Mouse (Mus musculus): ENCODE data around the gene Nae1. TPM values are rescaled to one million over a fixed set of nuclear protein-coding genes. Genes with fewer than 3 reads are reported as not detected.

The Nae1 gene
- polyA plus RNA-seq, 1 experiment: 72.4 TPM

- no peak for TF ChIP-seq POLR2A (IDR thresholded peaks at IDR 0.05; ENCODE audit: borderline replicate concordance, extremely low read depth, insufficient read depth, insufficient read length, poor library complexity, severe bottlenecking)
- TF ChIP-seq CTCF (IDR thresholded peaks at IDR 0.05; ENCODE audit: borderline replicate concordance, extremely low read depth, insufficient read depth, insufficient read length): no peak
- DNase-seq (ENCODE audit: low read depth): no peak
Measured at GRCm38 (mm10) chr8:104543440-104544045, 9.1 kb upstream of the Nae1 start.

GRCm38 (mm10) chr8:104542160-104542559, 7.7 kb upstream of the Nae1 start:
- DNase-seq (ENCODE audit: low read depth): no peak
- TF ChIP-seq POLR2A (IDR thresholded peaks at IDR 0.05; ENCODE audit: borderline replicate concordance, extremely low read depth, insufficient read depth, insufficient read length, poor library complexity, severe bottlenecking): no peak
- no peak for TF ChIP-seq CTCF (IDR thresholded peaks at IDR 0.05; ENCODE audit: borderline replicate concordance, extremely low read depth, insufficient read depth, insufficient read length)

- DNase-seq (ENCODE audit: low read depth): no peak
- no peak for TF ChIP-seq CTCF (IDR thresholded peaks at IDR 0.05; ENCODE audit: borderline replicate concordance, extremely low read depth, insufficient read depth, insufficient read length)
- TF ChIP-seq POLR2A (IDR thresholded peaks at IDR 0.05; ENCODE audit: borderline replicate concordance, extremely low read depth, insufficient read depth, insufficient read length, poor library complexity, severe bottlenecking): no peak
Measured at GRCm38 (mm10) chr8:104541515-104541880, 7.1 kb upstream of the Nae1 start.

- TF ChIP-seq CTCF (IDR thresholded peaks at IDR 0.05; ENCODE audit: borderline replicate concordance, extremely low read depth, insufficient read depth, insufficient read length) (no peak), POLR2A (IDR thresholded peaks at IDR 0.05; ENCODE audit: borderline replicate concordance, extremely low read depth, insufficient read depth, insufficient read length, poor library complexity, severe bottlenecking) (no peak)
- DNase-seq (ENCODE audit: low read depth): peak; percentile 31
Measured at GRCm38 (mm10) chr8:104540710-104541514, 6.5 kb upstream of the Nae1 start.

- TF ChIP-seq POLR2A (IDR thresholded peaks at IDR 0.05; ENCODE audit: borderline replicate concordance, extremely low read depth, insufficient read depth, insufficient read length, poor library complexity, severe bottlenecking): no peak
- no peak for TF ChIP-seq CTCF (IDR thresholded peaks at IDR 0.05; ENCODE audit: borderline replicate concordance, extremely low read depth, insufficient read depth, insufficient read length)
- no peak for DNase-seq (ENCODE audit: low read depth)
Measured at GRCm38 (mm10) chr8:104540238-104540637, 5.8 kb upstream of the Nae1 start.

- TF ChIP-seq CTCF (IDR thresholded peaks at IDR 0.05; ENCODE audit: borderline replicate concordance, extremely low read depth, insufficient read depth, insufficient read length) (no peak), POLR2A (IDR thresholded peaks at IDR 0.05; ENCODE audit: borderline replicate concordance, extremely low read depth, insufficient read depth, insufficient read length, poor library complexity, severe bottlenecking) (no peak)
- DNase-seq (ENCODE audit: low read depth): no peak
Measured at GRCm38 (mm10) chr8:104539566-104539965, 5.1 kb upstream of the Nae1 start.

- no peak for TF ChIP-seq POLR2A (IDR thresholded peaks at IDR 0.05; ENCODE audit: borderline replicate concordance, extremely low read depth, insufficient read depth, insufficient read length, poor library complexity, severe bottlenecking)
- no peak for DNase-seq (ENCODE audit: low read depth)
Measured at GRCm38 (mm10) chr8:104538896-104539295, 4.5 kb upstream of the Nae1 start.

- DNase-seq (ENCODE audit: low read depth): no peak
- TF ChIP-seq POLR2A (IDR thresholded peaks at IDR 0.05; ENCODE audit: borderline replicate concordance, extremely low read depth, insufficient read depth, insufficient read length, poor library complexity, severe bottlenecking): no peak
- no peak for TF ChIP-seq CTCF (IDR thresholded peaks at IDR 0.05; ENCODE audit: borderline replicate concordance, extremely low read depth, insufficient read depth, insufficient read length)
Measured at GRCm38 (mm10) chr8:104536028-104536427, 1.6 kb upstream of the Nae1 start.

- no peak for TF ChIP-seq CTCF (IDR thresholded peaks at IDR 0.05; ENCODE audit: borderline replicate concordance, extremely low read depth, insufficient read depth, insufficient read length)
- TF ChIP-seq POLR2A (IDR thresholded peaks at IDR 0.05; ENCODE audit: borderline replicate concordance, extremely low read depth, insufficient read depth, insufficient read length, poor library complexity, severe bottlenecking): no peak
- DNase-seq (ENCODE audit: low read depth): no peak
Measured at GRCm38 (mm10) chr8:104535378-104535777, 941 bp upstream of the Nae1 start.

- no peak for DNase-seq (ENCODE audit: low read depth)
- no peak for TF ChIP-seq POLR2A (IDR thresholded peaks at IDR 0.05; ENCODE audit: borderline replicate concordance, extremely low read depth, insufficient read depth, insufficient read length, poor library complexity, severe bottlenecking)
- TF ChIP-seq CTCF (IDR thresholded peaks at IDR 0.05; ENCODE audit: borderline replicate concordance, extremely low read depth, insufficient read depth, insufficient read length): no peak
Measured at GRCm38 (mm10) chr8:104534779-104535141, 323 bp upstream of the Nae1 start.

GRCm38 (mm10) chr8:104533551-104533950, 886 bp downstream of the Nae1 start:
- DNase-seq (ENCODE audit: low read depth): no peak
- TF ChIP-seq POLR2A (IDR thresholded peaks at IDR 0.05; ENCODE audit: borderline replicate concordance, extremely low read depth, insufficient read depth, insufficient read length, poor library complexity, severe bottlenecking): no peak
- no peak for TF ChIP-seq CTCF (IDR thresholded peaks at IDR 0.05; ENCODE audit: borderline replicate concordance, extremely low read depth, insufficient read depth, insufficient read length)

- peak; percentile 57 for DNase-seq (ENCODE audit: low read depth)
- TF ChIP-seq CTCF (IDR thresholded peaks at IDR 0.05; ENCODE audit: borderline replicate concordance, extremely low read depth, insufficient read depth, insufficient read length) (no peak), POLR2A (IDR thresholded peaks at IDR 0.05; ENCODE audit: borderline replicate concordance, extremely low read depth, insufficient read depth, insufficient read length, poor library complexity, severe bottlenecking) (no peak)
Measured at GRCm38 (mm10) chr8:104529671-104530070, 4.8 kb downstream of the Nae1 start.
